Mouse (Mus musculus) thymus, adult 18-20 months (tissue): ENCODE measurements at regions not wholly inside any gene's neighbourhood (a gene's known extent, or its start where the extent isn't known, plus 50 kb on each side); places are given as distances from the start of the nearest gene placed in this dataset.

Experiments used
- DNase-seq, 2 experiments: peaks; one replicate each; pipeline ENCODE4 v3.0.0; 2022; ENCODE audit warnings: mixed read lengths in 2 of 2

GRCm38 (mm10) chr12:12765055-12765454 is 176.7 kb downstream of the Mycn start:
- DNase-seq = no peak

GRCm38 (mm10) chr12:12764586-12764985 is 177.1 kb downstream of the Mycn start:
- no peak for DNase-seq

- no peak for DNase-seq
Measured at GRCm38 (mm10) chr12:12756301-12756948, 185.3 kb downstream of the Mycn start.

GRCm38 (mm10) chr12:12753849-12754248 is 187.9 kb downstream of the Mycn start:
- DNase-seq = no peak

GRCm38 (mm10) chr12:12751670-12752426 is 189.9 kb downstream of the Mycn start:
- no peak for DNase-seq

- DNase-seq = no peak
Measured at GRCm38 (mm10) chr12:12749690-12750089, 192.0 kb downstream of the Mycn start.

GRCm38 (mm10) chr12:12746852-12747454 is 194.8 kb downstream of the Mycn start:
- no peak for DNase-seq

GRCm38 (mm10) chr12:12744492-12744891 is 197.2 kb downstream of the Mycn start:
- no peak for DNase-seq

- DNase-seq = no peak
Measured at GRCm38 (mm10) chr12:12738631-12739331, 202.9 kb downstream of the Mycn start.

GRCm38 (mm10) chr12:12725797-12726196 is 215.9 kb downstream of the Mycn start:
- DNase-seq = no peak

- no peak for DNase-seq
Measured at GRCm38 (mm10) chr12:12725075-12725474, 216.6 kb downstream of the Mycn start.

GRCm38 (mm10) chr12:12723724-12724487 is 217.8 kb downstream of the Mycn start:
- DNase-seq = no peak

- DNase-seq = no peak
Measured at GRCm38 (mm10) chr12:12722982-12723661, 218.6 kb downstream of the Mycn start.

GRCm38 (mm10) chr12:12716691-12717090 is 225.0 kb downstream of the Mycn start:
- no peak for DNase-seq

GRCm38 (mm10) chr12:12715956-12716669 is 225.6 kb downstream of the Mycn start:
- DNase-seq = no peak

- no peak for DNase-seq
Measured at GRCm38 (mm10) chr12:12715528-12715927, 226.2 kb downstream of the Mycn start.

- DNase-seq = no peak
Measured at GRCm38 (mm10) chr12:12710184-12710609, 231.5 kb downstream of the Mycn start.

- no peak for DNase-seq
Measured at GRCm38 (mm10) chr12:12708954-12709523, 232.7 kb downstream of the Mycn start.

- no peak for DNase-seq
Measured at GRCm38 (mm10) chr12:12706326-12706920, 235.3 kb downstream of the Mycn start.

- no peak for DNase-seq
Measured at GRCm38 (mm10) chr12:12701735-12702134, 240.0 kb downstream of the Mycn start.
